Mouse (Mus musculus) layer of hippocampus, adult 2 months (tissue): ENCODE measurements at regions not wholly inside any gene's neighbourhood (a gene's known extent, or its start where the extent isn't known, plus 50 kb on each side); places are given as distances from the start of the nearest gene placed in this dataset.

Experiments used
- DNase-seq, 2 experiments: peaks; one replicate each; pipeline ENCODE4 v3.0.0; 2022; ENCODE audit warnings: low spot score in 2 of 2
- H3K27ac ChIP-seq: fragments of 200-600 bp; 2 replicates; pipeline ENCODE4 v1.8.1; 2022
- H3K4me3 ChIP-seq: fragments of 200-600 bp; 2 replicates; pipeline ENCODE4 v1.8.1; 2022; ENCODE audit warnings: mild to moderate bottlenecking
- CTCF ChIP-seq: fragments of 200-600 bp; conservative IDR thresholded peaks from 2 replicates; pipeline ENCODE4 v1.8.1; 2022; ENCODE audit warnings: antibody characterized with exemption, mild to moderate bottlenecking, moderate library complexity

- Histone ChIP-seq H3K27ac (no peak overlapping the region), H3K4me3 (no peak overlapping the region)
- TF ChIP-seq CTCF, result no peak
- DNase-seq, result no peak
Measured at GRCm38 (mm10) chr9:91587271-91587670, 221.7 kb upstream of the Zic1 start.

GRCm38 (mm10) chr9:91586635-91587034 is 221.0 kb upstream of the Zic1 start:
- H3K4me3 ChIP-seq, result no peak overlapping the region
- no peak for DNase-seq
- H3K27ac ChIP-seq, result no peak overlapping the region
- no peak for TF ChIP-seq CTCF

- DNase-seq, result no peak
- H3K27ac ChIP-seq, result no peak overlapping the region
- no peak overlapping the region for H3K4me3 ChIP-seq
- no peak for TF ChIP-seq CTCF
Measured at GRCm38 (mm10) chr9:91574156-91574555, 208.5 kb upstream of the Zic1 start.

GRCm38 (mm10) chr9:91566006-91566641 is 200.5 kb upstream of the Zic1 start:
- no peak for TF ChIP-seq CTCF
- DNase-seq, result no peak
- Histone ChIP-seq H3K27ac (no peak overlapping the region), H3K4me3 (no peak overlapping the region)

GRCm38 (mm10) chr9:91561331-91561730 is 195.7 kb upstream of the Zic1 start:
- Histone ChIP-seq H3K4me3 (no peak overlapping the region), H3K27ac (no peak overlapping the region)
- peak; percentile 30 for TF ChIP-seq CTCF
- no peak for DNase-seq

- DNase-seq, result no peak
- Histone ChIP-seq H3K27ac (no peak overlapping the region), H3K4me3 (no peak overlapping the region)
- no peak for TF ChIP-seq CTCF
Measured at GRCm38 (mm10) chr9:91559794-91560193, 194.2 kb upstream of the Zic1 start.

GRCm38 (mm10) chr9:91547051-91547450 is 181.4 kb upstream of the Zic1 start:
- TF ChIP-seq CTCF, result no peak
- Histone ChIP-seq H3K27ac (no peak overlapping the region), H3K4me3 (no peak overlapping the region)
- no peak for DNase-seq

GRCm38 (mm10) chr9:91545402-91545801 is 179.8 kb upstream of the Zic1 start:
- H3K27ac ChIP-seq, result no peak overlapping the region
- no peak for TF ChIP-seq CTCF
- DNase-seq, result no peak
- H3K4me3 ChIP-seq, result no peak overlapping the region

GRCm38 (mm10) chr9:91528838-91529475 is 163.3 kb upstream of the Zic1 start:
- Histone ChIP-seq H3K4me3 (no peak overlapping the region), H3K27ac (no peak overlapping the region)
- peak in 1 of 2 experiments; percentile 19 for DNase-seq
- no peak for TF ChIP-seq CTCF

- DNase-seq, result no peak
- no peak for TF ChIP-seq CTCF
- Histone ChIP-seq H3K27ac (no peak overlapping the region), H3K4me3 (no peak overlapping the region)
Measured at GRCm38 (mm10) chr9:91528388-91528787, 162.8 kb upstream of the Zic1 start.

- Histone ChIP-seq H3K27ac (no peak overlapping the region), H3K4me3 (no peak overlapping the region)
- no peak for TF ChIP-seq CTCF
- DNase-seq, result no peak
Measured at GRCm38 (mm10) chr9:91520521-91520920, 154.9 kb upstream of the Zic1 start.

- DNase-seq, result no peak
- Histone ChIP-seq H3K4me3 (no peak overlapping the region), H3K27ac (no peak overlapping the region)
- no peak for TF ChIP-seq CTCF
Measured at GRCm38 (mm10) chr9:91509672-91510071, 144.1 kb upstream of the Zic1 start.

- DNase-seq, result no peak
- TF ChIP-seq CTCF, result no peak
- Histone ChIP-seq H3K4me3 (no peak overlapping the region), H3K27ac (no peak overlapping the region)
Measured at GRCm38 (mm10) chr9:91503657-91504329, 138.2 kb upstream of the Zic1 start.

- Histone ChIP-seq H3K27ac (no peak overlapping the region), H3K4me3 (no peak overlapping the region)
- no peak for TF ChIP-seq CTCF
- no peak for DNase-seq
Measured at GRCm38 (mm10) chr9:91476596-91476995, 111.0 kb upstream of the Zic1 start.
